Comparison of ENCODE assay signal across 29 mouse cellular contexts in the genomic region with DNA sequence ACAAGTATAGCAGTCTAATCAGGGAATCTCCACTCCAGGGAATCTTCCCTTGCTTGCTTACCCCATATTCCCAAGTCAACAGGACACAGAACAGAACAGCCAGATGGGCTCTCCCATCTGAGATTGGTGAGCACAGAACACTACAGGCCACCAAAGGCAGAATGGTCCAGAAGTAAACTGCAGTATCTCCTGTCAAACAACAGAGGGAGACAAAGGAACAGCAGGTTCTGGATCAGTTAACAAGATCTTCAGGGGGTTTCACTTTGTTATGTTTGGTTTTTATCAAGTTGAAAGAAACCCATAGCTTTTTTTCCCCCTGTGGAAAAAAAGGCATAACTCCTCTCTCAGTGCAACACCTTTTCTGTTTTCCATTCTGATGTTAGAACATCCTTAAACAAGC.
DNase-seq lines count a peak whose midpoint lies in the region; ATAC-seq and TF ChIP-seq lines count a peak whose summit lies in the region.
"Had no signal": no experiment of that assay in that cellular context is flagged by ENCODE, and none has a peak within 500 bp of the region (broad histone marks: within the 10 kb centered on the region; RNA-seq: fewer than 3 reads in every experiment).

No protein-coding gene starts in this region.

- H3K4me2 ChIP-seq in liver, embryonic 11.5 days: no peak overlapping the region
- H3K4me2 ChIP-seq: forebrain, embryonic 13.5 days; heart, embryonic 13.5 days; hindbrain, embryonic 14.5 days had no signal

- no peak overlapping the region for H3K27ac ChIP-seq in liver, adult 2 months (replicated peaks; ENCODE audit: insufficient read depth, low read depth, low read length)
- H3K27ac ChIP-seq in liver, embryonic 11.5 days (ENCODE audit: low read depth, low read length): no peak overlapping the region
- H3K27ac ChIP-seq: forebrain, embryonic 10.5 days; forebrain, embryonic 13.5 days; heart, adult 2 months; heart, embryonic 10.5 days; heart, embryonic 13.5 days; hindbrain, embryonic 14.5 days; hindbrain, postnatal 0 days had no signal

- H3K4me3 ChIP-seq in liver, adult 2 months (ENCODE audit: insufficient read depth, low read depth, low read length): no peak overlapping the region
- no peak overlapping the region for H3K4me3 ChIP-seq in liver, embryonic 11.5 days (ENCODE audit: low read depth, low read length)
- no peak overlapping the region for H3K4me3 ChIP-seq in G1E (ENCODE audit: low read depth, low read length)
- H3K4me3 ChIP-seq: forebrain, embryonic 10.5 days; forebrain, embryonic 13.5 days; heart, adult 2 months; heart, embryonic 10.5 days; heart, embryonic 13.5 days had no signal

- no peak for TF ChIP-seq CTCF in liver, adult 2 months (IDR thresholded peaks at IDR 0.05; ENCODE audit: low read depth, low read length)
- no peak for TF ChIP-seq CTCF in G1E (IDR thresholded peaks at IDR 0.05; ENCODE audit: low read depth, low read length)

- peak; percentile 10 for DNase-seq in liver, adult 2 months (ENCODE audit: extremely low read depth, low read depth, low spot score)
- DNase-seq in liver, embryonic 11.5 days (ENCODE audit: low spot score): no peak
- peak; percentile 41 for DNase-seq in 416B (ENCODE audit: low read depth)
- DNase-seq in G1E (ENCODE audit: low spot score): no peak
- peak; percentile 43 for DNase-seq in R1 (ENCODE audit: low read depth, low spot score)
- DNase-seq in ovary, adult 18-20 months (ENCODE audit: low spot score): no peak
- no peak for DNase-seq in right cerebral cortex, postnatal 14 days
- DNase-seq in adrenal gland, adult 8-10 months: no peak
- DNase-seq: adrenal gland, adult 2 months; adrenal gland, postnatal 25 days; B cell, adult 2 months; cerebellum, adult 11-12 months; cerebellum, adult 8-10 months; cerebellum, postnatal 10 days; cerebellum, postnatal 36 days; gastrocnemius, postnatal 10 days; gastrocnemius, postnatal 36 days; heart, adult 2 months; heart, postnatal 14 days; heart, postnatal 4 days had no signal

- no peaks in the 10 kb centered on the region for H3K4me1 ChIP-seq in liver, adult 2 months (ENCODE audit: control insufficient read depth, insufficient read depth, low read length)
- H3K4me1 ChIP-seq in liver, embryonic 11.5 days (replicated peaks; ENCODE audit: control insufficient read depth, insufficient read depth, low read length): no peaks in the 10 kb centered on the region
- no peaks in the 10 kb centered on the region for H3K4me1 ChIP-seq in G1E (ENCODE audit: insufficient read depth, low read depth, low read length)
- H3K4me1 ChIP-seq: forebrain, embryonic 10.5 days; forebrain, embryonic 13.5 days; heart, embryonic 10.5 days; heart, embryonic 13.5 days had no signal

- no peaks in the 10 kb centered on the region for H3K79me2 ChIP-seq in liver, adult 2 months (ENCODE audit: control insufficient read depth, insufficient read depth, low read length)

- no peak overlapping the region for H3K9ac ChIP-seq in liver, adult 2 months (ENCODE audit: low read depth, low read length)
- H3K9ac ChIP-seq in liver, embryonic 11.5 days (ENCODE audit: low read depth, low read length): no peak overlapping the region
- H3K9ac ChIP-seq: forebrain, embryonic 13.5 days; heart, embryonic 13.5 days; hindbrain, embryonic 14.5 days had no signal

- H3K27me3 ChIP-seq in liver, adult 2 months (ENCODE audit: control insufficient read depth, insufficient read depth, low read length): no peaks in the 10 kb centered on the region
- H3K27me3 ChIP-seq in liver, embryonic 11.5 days (replicated peaks; ENCODE audit: control insufficient read depth, insufficient read depth, low read length): no peaks in the 10 kb centered on the region
- H3K27me3 ChIP-seq in G1E (ENCODE audit: insufficient read depth, low read length): no peaks in the 10 kb centered on the region
- H3K27me3 ChIP-seq: CH12.LX; forebrain, embryonic 13.5 days; heart, embryonic 13.5 days had no signal

- no peaks in the 10 kb centered on the region for H3K9me3 ChIP-seq in liver, embryonic 11.5 days (ENCODE audit: control insufficient read depth, low read length)
- peaks cover 4% of the 10 kb centered on the region; the same call in 1 of the 2 replicates for H3K9me3 ChIP-seq in G1E (replicated peaks)

- ATAC-seq in liver, embryonic 11.5 days (replicated peaks; ENCODE audit: low FRiP score): no peak
- 0 out of 2 replicates have a peak, but pooled peaks have one; percentile 1 for ATAC-seq in G1E (ENCODE audit: extremely low read depth, insufficient number of reproducible peaks, low FRiP score, poor library complexity, severe bottlenecking)
- ATAC-seq: forebrain, embryonic 13.5 days; forebrain, embryonic 16.5 days; hindbrain, postnatal 0 days; inflammation-experienced regulatory T-cells, adult 6 months had no signal

- no peak for TF ChIP-seq POLR2A in liver, adult 2 months (IDR thresholded peaks at IDR 0.05; ENCODE audit: extremely low read depth, insufficient read depth, low read length)

- H3K36me3 ChIP-seq in liver, adult 2 months (ENCODE audit: control insufficient read depth, insufficient read depth, low read length): no peaks in the 10 kb centered on the region
- H3K36me3 ChIP-seq in liver, embryonic 11.5 days (ENCODE audit: control insufficient read depth, insufficient read depth, low read length): no peaks in the 10 kb centered on the region
- no peaks in the 10 kb centered on the region for H3K36me3 ChIP-seq in G1E (replicated peaks)
- H3K36me3 ChIP-seq: forebrain, embryonic 10.5 days; heart, embryonic 10.5 days; heart, embryonic 13.5 days had no signal

Comparison
In these comparisons a context has a peak if more than half of its experiments do, and no peak if none do; other contexts are left out.
1. DNase-seq: peak in liver, adult 2 months (single experiment), 416B (single experiment) and R1 (single experiment); none in liver, embryonic 11.5 days (single experiment), G1E (single experiment), ovary, adult 18-20 months (single experiment), right cerebral cortex, postnatal 14 days (single experiment) and adrenal gland, adult 8-10 months (single experiment).